Mouse (Mus musculus) kidney, postnatal 4 days (tissue): ENCODE data around the gene Kng1.
"Not testable (repeated sequence)": the region's sequence is repeated elsewhere in the genome, so short reads cannot be mapped to it uniquely, and the experiment has no call there.

Experiments used
- DNase-seq, 2 experiments: peaks; one replicate each; pipeline ENCODE4 v3.0.0; 2021; ENCODE audit warnings: mixed read lengths in 2 of 2

Kng1 gene

GRCm38 (mm10) chr16:23057668-23058447 lies at the start of gene Kng1:
TSS of gene Kng1 (plus strand) at chr16:23057865.
- not testable (repeated sequence) for DNase-seq

DNA sequence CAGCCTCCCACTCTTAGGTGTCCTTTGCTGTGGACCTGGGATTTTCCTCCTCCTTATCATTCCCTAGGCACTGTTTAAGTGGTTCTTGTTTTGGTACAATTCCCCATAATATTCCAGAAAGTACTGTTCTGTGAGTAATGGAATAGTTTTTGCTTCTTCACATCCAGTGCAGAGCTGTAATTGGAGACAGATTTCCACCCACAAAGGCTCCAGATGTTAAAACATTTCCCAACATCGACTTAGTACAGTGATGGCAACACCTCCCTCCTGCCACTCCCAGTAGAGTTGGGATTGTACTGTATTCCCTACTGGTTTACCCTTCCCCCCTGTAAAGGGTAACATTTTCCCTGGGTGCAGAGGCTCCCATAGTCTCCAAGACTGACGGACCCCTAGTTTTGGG lies 43.9 kb upstream of the Kng1 start:
- DNase-seq, result not testable (repeated sequence)

GRCm38 (mm10) chr16:23014645-23015044 lies 43.0 kb upstream of the Kng1 start:
- not testable (repeated sequence) for DNase-seq

- not testable (repeated sequence) for DNase-seq
Measured at GRCm38 (mm10) chr16:23020571-23020970, 37.1 kb upstream of the Kng1 start.

GRCm38 (mm10) chr16:23025111-23025510 lies 32.6 kb upstream of the Kng1 start:
- DNase-seq, result peak in 1 of 2 experiments; percentile 51

DNA sequence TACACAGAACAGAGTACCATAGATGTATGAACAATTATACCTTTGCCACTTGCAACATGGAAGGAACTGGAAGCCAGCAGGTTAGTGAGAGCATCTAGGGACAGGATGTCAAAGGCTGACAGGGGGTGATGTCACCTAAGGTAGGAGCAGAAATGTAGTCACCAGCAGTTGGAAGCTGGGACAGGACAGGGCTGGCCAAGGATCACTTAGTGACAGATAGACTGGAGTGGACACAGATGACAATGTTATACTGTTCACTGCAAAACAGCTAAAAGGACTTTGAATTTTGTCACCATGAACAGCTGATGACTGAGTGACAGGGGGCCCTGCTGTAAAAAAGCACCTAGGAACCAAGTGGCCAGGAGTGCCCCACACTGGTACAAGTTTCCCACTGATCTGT lies 31.1 kb upstream of the Kng1 start:
- no peak for DNase-seq

DNA sequence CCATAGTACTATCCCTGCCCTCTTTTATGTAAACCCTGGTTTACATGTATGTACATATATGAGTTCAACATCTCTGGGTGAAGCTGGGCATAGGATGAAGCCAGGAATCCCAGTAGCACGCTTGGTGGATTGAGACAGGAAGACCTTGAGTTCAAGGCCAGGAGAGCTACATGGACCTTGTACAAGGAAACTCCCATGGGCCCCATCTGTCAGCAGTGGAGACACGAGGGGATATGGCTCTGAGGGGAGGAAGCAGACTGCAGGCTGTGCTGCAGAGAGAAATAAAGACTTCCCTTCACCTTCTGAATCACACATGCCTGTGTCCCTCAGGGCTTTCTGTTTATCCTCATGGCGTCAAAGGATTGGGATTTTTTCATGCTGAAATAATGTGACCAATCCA lies 30.3 kb upstream of the Kng1 start:
- peak; percentile 22 to 40 for DNase-seq

DNA sequence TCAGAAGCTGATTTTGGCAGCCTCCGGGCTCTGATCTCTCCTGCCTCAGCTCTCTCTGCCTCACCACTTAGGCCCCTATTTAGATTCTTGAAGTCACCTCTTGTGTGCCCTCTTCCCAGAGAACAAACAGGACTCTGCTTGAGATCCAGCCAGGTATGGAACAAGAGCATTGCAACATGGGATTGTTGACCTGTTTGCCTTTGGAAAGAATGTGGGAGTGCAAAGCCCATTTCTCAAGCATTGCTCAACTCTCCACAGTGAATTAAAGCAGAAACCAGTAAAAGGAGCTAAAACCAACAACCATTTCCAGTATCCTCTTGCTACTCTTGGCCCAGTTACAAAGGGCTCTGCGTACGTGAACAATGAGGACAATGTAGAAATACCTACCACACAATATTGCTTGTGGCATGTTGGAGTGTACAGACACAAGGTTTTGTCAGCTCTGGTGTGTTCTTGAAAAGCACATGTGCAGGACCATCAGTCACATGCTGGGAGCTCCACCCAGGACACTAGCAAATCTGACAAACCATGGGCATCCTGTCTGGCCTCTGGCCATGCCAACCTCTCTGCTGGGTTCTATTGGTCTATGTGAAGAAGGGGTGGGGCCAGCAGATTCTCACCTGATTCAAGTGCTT lies 28.6 kb upstream of the Kng1 start, which contains the start of gene Kng2:
TSS of gene Kng2 (minus strand) at position 517 of the 635 bp plus-strand sequence.
- not testable (repeated sequence) for DNase-seq

- DNase-seq, result no peak
Measured at GRCm38 (mm10) chr16:23030673-23031435, 26.8 kb upstream of the Kng1 start.

- peak; percentile 21 to 50 for DNase-seq
Measured at GRCm38 (mm10) chr16:23033673-23034072, 24.0 kb upstream of the Kng1 start.

DNA sequence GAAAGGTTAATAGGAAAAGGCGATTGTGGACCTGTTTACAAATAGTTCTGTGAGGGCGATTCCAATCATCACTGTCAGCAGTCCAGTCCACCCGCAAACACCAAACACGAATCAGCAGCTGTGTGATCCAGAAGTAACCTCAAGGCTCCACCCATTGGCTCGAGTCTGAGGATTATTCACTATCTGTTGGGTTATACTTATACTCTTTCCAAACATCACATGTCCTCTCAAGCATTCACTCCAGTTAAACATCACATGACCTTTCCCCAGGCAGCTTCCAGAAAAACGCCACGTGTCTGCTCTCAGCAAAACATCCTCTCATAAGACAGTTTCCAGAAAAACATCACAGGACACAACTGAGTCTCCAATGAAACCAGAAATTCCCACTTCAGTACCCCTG lies 19.9 kb upstream of the Kng1 start:
- no peak for DNase-seq

DNA sequence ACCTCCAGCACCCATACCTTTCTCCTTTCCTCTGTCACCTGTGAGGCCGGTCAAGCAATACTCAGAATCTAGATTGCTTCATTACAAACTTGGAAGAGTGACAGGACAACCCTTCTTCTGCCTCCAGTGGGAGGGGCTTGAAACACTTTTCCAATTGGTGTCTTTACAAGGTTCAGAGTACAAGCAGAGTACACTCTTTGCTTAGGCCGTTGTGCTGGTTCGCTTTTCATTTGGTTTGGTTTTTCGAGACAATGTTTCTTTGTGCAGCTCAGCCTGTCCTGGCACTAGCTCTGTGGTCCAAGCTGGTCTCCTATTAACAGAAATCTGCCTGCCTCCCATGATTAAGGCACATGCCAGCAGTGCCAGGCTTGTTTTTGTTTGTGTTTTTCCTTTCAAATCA lies 18.4 kb upstream of the Kng1 start:
- no peak for DNase-seq

DNA sequence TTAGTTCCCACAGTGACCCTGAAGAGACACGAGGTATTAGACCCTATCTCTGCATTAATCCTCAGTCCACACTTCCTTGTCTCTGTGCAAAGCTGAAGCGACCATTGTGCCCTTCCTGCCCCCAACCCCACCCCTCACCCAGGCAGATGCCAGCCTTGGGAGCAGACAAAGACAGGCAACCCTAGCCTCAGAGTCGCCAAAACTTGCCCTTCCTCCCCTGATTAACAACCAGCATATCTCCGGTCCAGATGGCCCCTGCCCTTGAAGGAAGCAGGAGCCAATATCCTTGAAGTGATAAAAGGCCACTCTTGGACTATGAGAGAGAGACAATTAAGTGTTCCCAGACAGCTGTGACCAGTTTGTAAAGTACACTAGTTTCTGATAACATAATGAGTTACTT lies 16.8 kb upstream of the Kng1 start:
- no peak for DNase-seq

DNA sequence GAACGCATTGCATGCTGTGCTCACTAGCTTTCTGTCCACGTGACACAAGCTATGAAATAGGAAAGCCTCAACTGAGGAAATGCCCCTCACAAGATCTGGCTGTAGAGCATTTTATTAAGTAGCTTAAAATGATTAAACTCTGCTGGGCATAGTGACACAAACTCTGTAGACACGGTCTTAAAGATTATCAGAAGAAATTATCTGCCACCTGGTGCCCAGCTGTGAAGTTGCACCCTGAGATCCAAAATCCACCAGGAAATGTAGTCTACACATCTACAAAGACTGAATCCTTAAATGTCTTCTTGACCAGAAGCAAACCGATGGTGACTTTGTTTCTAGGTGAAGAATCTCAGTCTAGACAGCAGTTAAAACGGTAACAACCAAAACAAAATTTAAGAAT lies 11.3 kb upstream of the Kng1 start:
- peak; percentile 41 to 51 for DNase-seq

DNA sequence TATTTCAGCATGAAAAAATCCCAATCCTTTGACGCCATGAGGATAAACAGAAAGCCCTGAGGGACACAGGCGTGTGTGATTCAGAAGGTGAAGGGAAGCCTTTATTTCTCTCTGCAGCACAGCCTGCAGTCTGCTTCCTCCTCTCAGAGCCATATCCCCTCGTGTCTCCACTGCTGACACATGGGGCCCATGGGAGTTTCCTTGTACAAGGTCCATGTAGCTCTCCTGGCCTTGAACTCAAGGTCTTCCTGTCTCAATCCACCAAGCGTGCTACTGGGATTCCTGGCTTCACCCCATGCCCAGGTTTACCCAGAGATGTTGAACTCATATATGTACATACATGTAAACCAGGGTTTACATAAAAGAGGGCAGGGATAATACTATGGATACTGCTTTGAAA lies 2.0 kb downstream of the Kng1 start:
- not testable (repeated sequence) for DNase-seq

- not testable (repeated sequence) for DNase-seq
Measured at GRCm38 (mm10) chr16:23060781-23061325, 3.2 kb downstream of the Kng1 start.

GRCm38 (mm10) chr16:23077516-23077915 lies 19.9 kb downstream of the Kng1 start:
- DNase-seq, result not testable (repeated sequence)

- DNase-seq, result not testable (repeated sequence)
Measured at GRCm38 (mm10) chr16:23087159-23087558, 29.5 kb downstream of the Kng1 start.

DNA sequence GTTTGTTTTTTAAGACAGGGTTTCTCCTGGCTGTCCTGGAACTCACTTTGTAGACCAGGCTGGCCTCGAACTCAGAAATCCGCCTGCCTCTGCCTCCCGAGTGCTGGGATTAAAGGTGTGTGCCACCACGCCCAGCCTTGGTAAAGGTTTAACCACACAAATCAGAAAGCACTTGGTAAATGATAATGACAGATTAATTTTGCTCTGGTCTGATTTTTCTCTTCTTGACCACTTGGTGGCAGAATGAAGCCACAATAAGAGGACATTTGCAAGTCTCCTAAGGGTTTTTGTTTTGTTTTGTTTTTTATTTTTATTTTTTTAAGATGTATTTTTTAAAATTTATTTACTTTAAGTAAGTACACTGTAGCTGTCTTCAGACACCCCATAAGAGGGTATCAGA lies 30.0 kb downstream of the Kng1 start:
- not testable (repeated sequence) for DNase-seq

DNA sequence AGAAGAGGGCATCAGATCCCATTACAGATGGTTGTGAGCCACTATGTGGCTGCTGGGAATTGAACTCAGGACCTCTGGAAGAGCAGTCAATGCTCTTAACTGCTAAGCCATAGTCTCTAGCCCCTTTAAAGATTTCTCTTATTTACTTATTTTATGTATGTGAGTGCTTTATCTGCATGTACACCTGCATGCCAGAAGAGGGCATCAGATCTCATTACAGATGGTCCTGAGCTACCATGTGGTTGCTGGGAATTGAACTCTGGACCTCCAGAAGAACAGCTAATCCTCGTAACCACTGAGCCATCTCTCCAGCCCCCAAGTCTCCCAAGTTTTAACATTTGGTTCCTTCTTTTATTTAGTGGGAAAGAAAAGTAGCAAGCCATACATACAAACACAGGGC lies 30.8 kb downstream of the Kng1 start:
- not testable (repeated sequence) for DNase-seq

DNA sequence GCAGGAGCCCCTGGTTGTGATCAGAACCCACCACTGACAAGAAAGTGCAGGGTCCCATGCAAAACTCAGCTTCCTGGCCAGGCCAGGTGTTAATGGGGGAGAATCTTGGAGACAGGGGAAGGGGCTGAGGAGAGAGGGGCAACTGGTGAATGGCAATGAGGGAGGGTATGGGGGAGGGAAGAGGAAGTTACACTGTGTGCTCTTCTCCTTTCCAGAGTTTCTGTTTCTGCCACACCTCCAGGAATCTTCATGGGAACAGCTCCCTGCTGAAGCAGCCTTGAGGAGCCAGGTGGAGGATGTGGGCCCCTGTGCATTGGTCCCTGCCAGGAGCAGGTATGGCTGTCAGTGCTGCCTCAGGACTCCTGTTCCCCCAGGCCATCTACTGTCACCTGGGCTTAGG lies 33.7 kb downstream of the Kng1 start:
- DNase-seq, result not testable (repeated sequence)

DNA sequence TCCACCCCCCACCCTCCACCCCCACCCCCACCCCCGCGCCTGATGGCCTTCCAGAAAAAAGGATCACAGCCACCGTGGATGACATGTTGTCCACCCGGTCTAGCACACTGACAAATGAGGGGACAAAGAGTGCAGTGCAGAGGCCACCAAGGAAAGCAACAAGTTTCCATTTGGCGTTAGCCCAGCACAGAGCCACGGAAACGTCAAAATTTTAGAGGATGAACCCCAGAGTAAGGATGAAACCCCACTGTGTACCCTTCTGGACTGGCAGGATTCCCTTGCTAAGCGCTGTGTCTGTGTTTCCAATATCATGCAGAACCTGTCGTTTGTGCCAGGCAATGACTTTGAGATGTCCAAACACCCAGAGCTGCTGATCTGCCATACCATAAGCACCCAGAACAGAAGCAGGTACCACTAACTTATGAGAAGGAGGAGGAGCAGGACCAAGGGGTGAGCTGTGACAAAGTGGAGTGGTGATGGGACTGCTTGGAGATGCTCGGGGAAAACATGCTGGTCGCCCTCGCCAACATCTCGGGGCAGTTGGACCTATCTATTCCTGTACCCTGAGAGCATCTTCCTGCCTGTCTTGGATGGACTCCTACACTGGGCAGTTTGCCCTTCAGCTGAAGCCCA lies 35.8 kb downstream of the Kng1 start:
- no peak for DNase-seq

DNA sequence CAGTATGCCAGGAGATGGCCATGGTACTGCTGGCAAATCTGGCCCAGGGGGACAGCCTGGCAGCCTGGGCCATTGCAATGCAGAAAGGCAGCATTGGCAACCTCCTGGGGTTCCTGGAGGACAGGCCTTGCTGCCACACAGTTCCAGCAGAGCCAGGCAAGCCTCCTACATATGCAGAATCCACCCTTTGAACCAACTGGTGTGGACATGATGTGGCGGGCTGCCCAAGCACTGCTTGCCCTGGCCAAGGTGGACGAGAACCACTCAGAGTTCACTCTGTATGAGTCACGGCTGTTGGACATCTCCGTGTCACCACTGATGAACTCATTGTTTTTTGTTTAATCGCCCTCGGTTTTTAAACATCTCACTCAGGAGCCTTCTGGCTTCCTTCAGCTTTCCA lies 36.5 kb downstream of the Kng1 start:
- DNase-seq, result no peak
